ENCODE assay signal across 9 mouse cellular contexts in the genomic region with DNA sequence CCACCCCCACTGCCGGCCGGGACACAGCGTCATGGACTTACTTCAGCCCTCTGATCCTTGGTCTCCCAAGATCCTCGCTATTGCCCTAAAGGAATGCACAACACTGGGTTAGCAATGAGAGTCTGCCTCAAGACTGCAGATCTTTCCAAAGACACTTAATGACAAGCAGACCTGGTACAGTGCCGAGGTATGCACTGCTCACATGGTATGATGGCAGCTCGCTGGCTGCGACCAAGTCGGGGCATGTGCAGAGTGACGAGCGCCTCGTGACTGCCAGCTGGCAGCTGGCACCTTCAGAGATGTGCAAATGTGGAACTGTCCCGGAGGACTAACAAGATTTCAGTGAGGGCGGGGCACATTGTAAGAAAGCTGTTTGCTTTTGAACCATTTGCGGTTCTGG.
A peak's percentile ranks its signal among the peaks of the same experiment; 100 is the strongest.
DNase-seq lines count a peak whose midpoint lies in the region; ATAC-seq lines count a peak whose summit lies in the region.
"Had no signal": no experiment of that assay in that cellular context is flagged by ENCODE, and none has a peak within 500 bp of the region (broad histone marks: within the 10 kb centered on the region; RNA-seq: fewer than 3 reads in every experiment).

No protein-coding gene starts in this region.

- peaks cover 39% of the 10 kb centered on the region for H3K4me1 ChIP-seq in forebrain, embryonic 12.5 days
- peaks cover 34% of the 10 kb centered on the region for H3K4me1 ChIP-seq in midbrain, embryonic 12.5 days

- 83% methylated on average over 14 of the region's 14 CpGs for WGBS in forebrain, embryonic 12.5 days
- 69% methylated on average over 14 of the region's 14 CpGs for WGBS in midbrain, embryonic 12.5 days

- no peaks in the 10 kb centered on the region for H3K27me3 ChIP-seq in forebrain, embryonic 12.5 days
- H3K27me3 ChIP-seq in midbrain, embryonic 12.5 days: peaks cover 51% of the 10 kb centered on the region

- no peak overlapping the region for H3K9ac ChIP-seq in forebrain, embryonic 12.5 days
- no peak overlapping the region for H3K9ac ChIP-seq in midbrain, embryonic 12.5 days (replicated peaks)

- H3K36me3 ChIP-seq in forebrain, embryonic 12.5 days (replicated peaks): peaks cover 4% of the 10 kb centered on the region; the same call in 1 of the 2 replicates
- no peaks in the 10 kb centered on the region for H3K36me3 ChIP-seq in midbrain, embryonic 12.5 days

- no peak overlapping the region for H3K4me2 ChIP-seq in forebrain, embryonic 12.5 days
- H3K4me2 ChIP-seq in midbrain, embryonic 12.5 days (replicated peaks): no peak overlapping the region

- no peak overlapping the region for H3K4me3 ChIP-seq in forebrain, embryonic 12.5 days (replicated peaks)
- no peak overlapping the region for H3K4me3 ChIP-seq in midbrain, embryonic 12.5 days

- intact Hi-C loops in heart, postnatal 36 days (cut with DNase I): no loop called here

- 0 out of 2 replicates have a peak overlapping the region, but pooled peaks have one; percentile 50 for H3K27ac ChIP-seq in forebrain, embryonic 12.5 days
- H3K27ac ChIP-seq in midbrain, embryonic 12.5 days (replicated peaks): peak overlapping the region; percentile 58; the same call in 1 of the 2 replicates
- H3K27ac ChIP-seq: macrophage had no signal

- DNase-seq in cerebellum, postnatal 25 days: peak; percentile 42 to 54
- no peak for DNase-seq in cerebellum, adult 9-11 months
- peak; percentile 38 to 53 for DNase-seq in heart, postnatal 36 days
- peak; percentile 78 for DNase-seq in layer of hippocampus, adult 9-11 months
- DNase-seq in thymus, postnatal 4 days: no peak
- DNase-seq in ovary, postnatal 14 days (ENCODE audit: low spot score): no peak

- 0 out of 2 replicates have a peak, but pooled peaks have one; percentile 30 for ATAC-seq in forebrain, embryonic 12.5 days (ENCODE audit: low FRiP score)
- no peak for ATAC-seq in midbrain, embryonic 12.5 days (ENCODE audit: low FRiP score, low read depth)

- no peaks in the 10 kb centered on the region for H3K9me3 ChIP-seq in forebrain, embryonic 12.5 days
- no peaks in the 10 kb centered on the region for H3K9me3 ChIP-seq in midbrain, embryonic 12.5 days

Comparison
In these comparisons a context has a peak if more than half of its experiments do, and no peak if none do; other contexts are left out.
1. DNase-seq: peak in cerebellum, postnatal 25 days (2 of 2), heart, postnatal 36 days (2 of 2) and layer of hippocampus, adult 9-11 months (single experiment); none in cerebellum, adult 9-11 months (single experiment), thymus, postnatal 4 days (single experiment) and ovary, postnatal 14 days (single experiment).